Mouse (Mus musculus): ENCODE measurements around the gene Egln3.

DNA sequence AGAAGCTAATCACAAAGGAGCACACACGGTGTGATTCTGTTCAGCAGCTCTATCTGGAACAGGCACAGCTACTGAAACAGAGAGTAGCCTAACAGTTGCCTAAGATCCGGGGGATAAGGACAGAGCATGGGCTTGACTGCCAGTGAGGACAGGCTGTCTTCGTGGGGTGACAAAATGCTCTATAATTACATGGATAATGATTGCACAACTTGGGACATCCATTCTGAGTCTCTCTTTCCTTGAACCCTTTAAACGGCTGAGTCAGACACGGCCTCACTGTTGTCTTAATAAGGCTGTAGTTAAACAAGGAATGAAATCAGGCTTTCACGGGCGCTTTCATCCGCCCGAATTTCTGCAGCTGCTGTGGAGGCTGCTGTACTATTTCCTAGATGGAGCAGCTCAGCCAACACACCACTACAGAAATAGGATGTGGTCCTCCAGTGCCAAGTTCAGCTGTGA, 48.3 kb upstream of the Egln3 start:
- no peak for TF ChIP-seq MAFK (IDR thresholded peaks at IDR 0.05; ENCODE audit: insufficient read depth, low read depth, low read length)
- no peak for TF ChIP-seq ZC3H11A (IDR thresholded peaks at IDR 0.05; ENCODE audit: borderline replicate concordance, low read depth, low read length)
- TF ChIP-seq ZNF384 (IDR thresholded peaks at IDR 0.05; ENCODE audit: low read depth, low read length), result no peak
- no peak for TF ChIP-seq CHD2 (IDR thresholded peaks at IDR 0.05; ENCODE audit: low read depth, low read length)
